Mouse (Mus musculus) ES-E14 (cell line): ENCODE data around the gene Wfdc3. TPM values are rescaled to one million over a fixed set of nuclear protein-coding genes. Genes with fewer than 3 reads are reported as not detected.

Experiments used
- DNase-seq: peaks from one replicate; pipeline ENCODE4 v3.0.0-alpha.2; 2013; ENCODE audit warnings: low read depth, low spot score
- H3K27ac ChIP-seq: 2 replicates; pipeline ENCODE4 v1.5.1; 2012; ENCODE audit warnings: low read depth, mild to moderate bottlenecking, low read length, moderate library complexity, mixed read lengths; ENCODE audit not compliant: poor library complexity, insufficient read depth, severe bottlenecking
- H3K36me3 ChIP-seq: 2 replicates; pipeline ENCODE4 v1.6.1; 2012; ENCODE audit warnings: mild to moderate bottlenecking, low read length, moderate library complexity, mixed read lengths; ENCODE audit not compliant: control insufficient read depth, poor library complexity, insufficient read depth, severe bottlenecking
- H3K4me1 ChIP-seq, 2 experiments: fragments of 150-350 bp in 1 of 2; sonication (generic) in 1 of 2; 2 replicates each; pipeline ENCODE4 v1.6.1; 2012; ENCODE audit warnings: low read length in 2 of 2, mild to moderate bottlenecking in 1 of 2, mixed read lengths in 1 of 2; ENCODE audit not compliant: control insufficient read depth in 2 of 2, insufficient read depth in 2 of 2, poor library complexity in 1 of 2
- H3K4me3 ChIP-seq, 2 experiments: fragments of 150-350 bp in 1 of 2; sonication (generic) in 1 of 2; 2 replicates each; pipeline ENCODE4 v1.5.1; 2012; ENCODE audit warnings: low read length in 2 of 2, low read depth in 1 of 2, mild to moderate bottlenecking in 1 of 2, mixed read lengths in 1 of 2; ENCODE audit not compliant: insufficient read depth in 1 of 2, poor library complexity in 1 of 2, severe bottlenecking in 1 of 2
- H3K9ac ChIP-seq: 2 replicates; pipeline ENCODE4 v1.6.1; 2012; ENCODE audit warnings: low read depth, mild to moderate bottlenecking, low read length, mixed read lengths; ENCODE audit not compliant: poor library complexity, insufficient read depth, severe bottlenecking
- H3K9me3 ChIP-seq: fragments of 150-350 bp; sonication (generic); 2 replicates; pipeline ENCODE4 v1.6.1; 2012; ENCODE audit warnings: low read depth, mild to moderate bottlenecking, low read length; ENCODE audit not compliant: control insufficient read depth, insufficient read depth
- CHD2 ChIP-seq: IDR thresholded peaks from 2 replicates; pipeline ENCODE4 v1.6.1; 2014; ENCODE audit warnings: mild to moderate bottlenecking, low read depth, low read length, inconsistent platforms
- HCFC1 ChIP-seq: IDR thresholded peaks from 2 replicates; pipeline ENCODE4 v1.6.1; 2012; ENCODE audit warnings: low read length, inconsistent platforms, borderline replicate concordance; ENCODE audit not compliant: insufficient read depth
- MAFK ChIP-seq: IDR thresholded peaks from 2 replicates; pipeline ENCODE4 v1.6.1; 2014; ENCODE audit warnings: mild to moderate bottlenecking, low read depth, low read length, inconsistent platforms; ENCODE audit not compliant: insufficient read depth
- ZC3H11A ChIP-seq: IDR thresholded peaks from 2 replicates; pipeline ENCODE4 v1.6.1; 2012; ENCODE audit warnings: low read depth, mild to moderate bottlenecking, inconsistent platforms, low read length, borderline replicate concordance
- ZNF384 ChIP-seq: IDR thresholded peaks from 2 replicates; pipeline ENCODE4 v1.6.1; 2012; ENCODE audit warnings: low read depth, low read length, inconsistent platforms
- in situ Hi-C, 2 experiments: fragments of 600-800 bp; cut with MboI; formaldehyde crosslinking; loops; one replicate each; pipeline ENCODE4 v1.15.1; 2025; ENCODE audit warnings: low sequenced_read_pairs in 2 of 2, inconsistent platforms in 1 of 2; ENCODE audit not compliant: unreplicated experiment in 2 of 2
- total RNA-seq: library from RNA; depleted of rRNA; stranded (reverse); fragments of 300-350 nt; gene quantifications from 2 replicates; pipeline ENCODE4 v1.2.3, GENCODE M21; 2012

The Wfdc3 gene
- total RNA-seq, 1 experiment = 0.18 TPM

DNA sequence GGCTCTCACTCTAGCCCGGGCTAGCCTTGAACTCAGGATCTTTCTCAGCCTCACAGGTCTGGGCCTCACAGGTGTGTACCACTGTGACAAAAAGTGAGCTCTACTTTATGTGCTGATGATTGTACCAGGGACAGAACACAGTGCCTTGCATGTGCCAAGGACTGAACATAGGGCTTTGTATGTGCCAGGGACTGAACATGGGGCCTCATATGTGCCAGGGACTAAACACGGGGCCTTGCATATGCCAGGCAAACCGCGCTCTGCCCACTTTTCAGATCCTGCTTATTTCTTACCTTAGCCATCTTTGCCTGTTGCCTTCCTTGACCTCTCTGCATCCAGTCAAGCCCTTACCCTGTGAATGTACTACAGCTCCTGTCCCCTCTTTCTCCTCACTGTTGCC lies 16.2 kb upstream of the Wfdc3 start:
- Histone ChIP-seq H3K4me3 (no peak overlapping the region), H3K9ac (no peak overlapping the region), H3K4me1 (peaks cover 2 to 3% of the 10 kb centered on the region in 2 experiments; a peak in 1 of 4 replicates), H3K9me3 (no peaks in the 10 kb centered on the region), H3K36me3 (peaks cover 70% of the 10 kb centered on the region), H3K27ac (peak overlapping the region; percentile 30)
- in situ Hi-C loops = no loop called here
- no peak for TF ChIP-seq ZNF384
- no peak for TF ChIP-seq CHD2
- TF ChIP-seq ZC3H11A = no peak
- DNase-seq = no peak

- Histone ChIP-seq H3K27ac (peak overlapping the region; percentile 30), H3K4me1 (peaks cover 2 to 3% of the 10 kb centered on the region in 2 experiments; a peak in 1 of 4 replicates), H3K9ac (no peak overlapping the region), H3K4me3 (no peak overlapping the region), H3K9me3 (no peaks in the 10 kb centered on the region), H3K36me3 (peaks cover 72% of the 10 kb centered on the region)
- in situ Hi-C loops = no loop called here
- no peak for DNase-seq
- TF ChIP-seq ZC3H11A = no peak
- no peak for TF ChIP-seq MAFK
- no peak for TF ChIP-seq ZNF384
- no peak for TF ChIP-seq HCFC1
- no peak for TF ChIP-seq CHD2
These were observed 15.8 kb upstream of the Wfdc3 start for GRCm38 (mm10) chr2:164761502-164761901.

DNA sequence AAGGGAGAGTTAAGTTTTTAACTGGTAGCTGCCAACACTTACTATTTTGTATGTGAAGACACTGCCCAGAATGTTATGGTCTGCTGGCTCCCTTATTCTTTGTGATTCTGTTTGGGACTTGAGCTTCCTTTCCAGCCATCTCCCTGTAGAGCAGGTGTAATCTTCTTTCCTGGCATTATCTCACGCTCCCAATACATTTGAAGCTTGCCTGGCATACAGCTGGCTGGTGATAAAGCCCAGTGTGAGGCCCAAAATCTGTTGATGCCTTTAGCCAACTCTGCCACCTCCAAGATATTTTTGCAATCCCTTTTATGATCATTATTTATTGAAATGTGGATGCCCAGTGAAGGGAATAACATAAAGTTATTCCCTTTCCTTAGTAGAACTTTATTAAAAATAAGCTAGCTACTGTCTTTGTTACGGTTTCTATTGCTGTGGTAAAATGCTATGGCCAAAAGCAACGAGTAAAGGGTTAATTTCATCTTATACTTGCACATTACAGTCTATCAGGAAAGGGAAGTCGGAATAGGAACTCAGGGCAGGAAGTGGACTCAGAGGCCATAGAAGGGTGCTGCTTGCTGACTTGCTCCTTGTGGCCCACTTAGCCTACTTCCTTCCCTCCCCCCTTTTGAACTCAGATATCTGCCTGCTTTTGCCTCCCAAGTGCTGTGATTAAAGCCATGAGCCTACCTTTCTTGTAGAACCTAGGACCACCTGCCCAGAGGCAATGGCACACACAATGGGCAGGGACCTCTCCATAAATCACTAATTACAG lies 14.5 kb upstream of the Wfdc3 start:
- no peaks in the 10 kb centered on the region for H3K9me3 ChIP-seq
- H3K27ac ChIP-seq = no peak overlapping the region
- TF ChIP-seq HCFC1 (no peak), ZNF384 (no peak), ZC3H11A (no peak), CHD2 (no peak)
- peaks cover 69% of the 10 kb centered on the region for H3K36me3 ChIP-seq
- H3K9ac ChIP-seq = no peak overlapping the region
- H3K4me1 ChIP-seq = peaks cover 2 to 3% of the 10 kb centered on the region in 2 experiments; a peak in 1 of 4 replicates
- no peak for DNase-seq
- H3K4me3 ChIP-seq = no peak overlapping the region
- in situ Hi-C loops = no loop called here

DNA sequence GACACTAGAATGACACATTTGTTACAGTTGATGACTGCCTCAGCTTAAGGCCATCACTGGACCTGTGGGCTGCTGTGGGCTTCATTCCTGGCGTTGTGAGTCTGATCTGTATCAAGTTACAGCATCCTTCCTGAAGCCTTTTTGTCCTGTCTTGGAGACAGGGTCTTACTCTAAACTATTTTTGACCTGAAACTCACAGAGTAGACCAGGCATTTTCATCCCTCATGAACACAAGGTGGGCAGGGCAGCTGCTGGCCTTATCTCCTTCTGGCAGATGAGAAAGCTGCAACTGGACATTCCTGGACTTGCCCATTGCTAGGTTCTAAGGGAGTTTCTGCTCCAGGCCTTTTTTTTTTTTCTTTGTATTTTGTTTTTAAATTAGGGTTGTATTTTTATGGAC lies 13.0 kb upstream of the Wfdc3 start:
- Histone ChIP-seq H3K27ac (no peak overlapping the region), H3K4me3 (no peak overlapping the region), H3K36me3 (peaks cover 72% of the 10 kb centered on the region), H3K4me1 (peaks cover 2 to 3% of the 10 kb centered on the region in 2 experiments; a peak in 1 of 4 replicates), H3K9ac (no peak overlapping the region), H3K9me3 (no peaks in the 10 kb centered on the region)
- TF ChIP-seq ZNF384 (no peak), ZC3H11A (no peak), MAFK (no peak), CHD2 (no peak), HCFC1 (no peak)
- no peak for DNase-seq
- in situ Hi-C loops = no loop called here

GRCm38 (mm10) chr2:164757841-164758240 lies 12.1 kb upstream of the Wfdc3 start:
- DNase-seq = no peak
- Histone ChIP-seq H3K36me3 (peaks cover 66% of the 10 kb centered on the region), H3K9me3 (no peaks in the 10 kb centered on the region), H3K4me1 (peaks cover 2 to 3% of the 10 kb centered on the region in 2 experiments; a peak in 1 of 4 replicates), H3K4me3 (no peak overlapping the region), H3K9ac (no peak overlapping the region), H3K27ac (no peak overlapping the region)
- in situ Hi-C loops = no loop called here
- TF ChIP-seq ZC3H11A (no peak), CHD2 (no peak), MAFK (no peak), ZNF384 (no peak), HCFC1 (no peak)
